Mouse (Mus musculus): ENCODE data around the gene Gpr152.

DNA sequence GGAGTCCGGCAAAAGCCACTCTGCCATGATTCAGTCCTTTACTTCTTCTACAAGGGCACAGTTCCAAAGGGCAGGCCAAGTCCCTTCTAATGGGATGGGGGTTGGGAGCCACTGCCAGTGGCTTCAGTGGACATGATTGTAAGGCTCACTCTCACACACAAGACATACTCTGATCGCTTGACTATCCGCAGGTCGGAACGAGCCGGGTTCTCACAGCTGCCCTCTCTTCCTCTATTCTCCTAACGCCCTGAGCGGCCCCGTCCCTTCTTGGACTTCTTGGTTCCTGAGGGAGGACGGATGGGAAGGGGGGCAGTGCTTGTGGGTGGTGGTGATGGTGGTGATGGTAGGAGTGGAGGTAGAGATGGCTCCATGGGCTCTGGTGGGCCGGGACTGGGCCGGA lies 17.2 kb downstream of the Gpr152 start:
- TF ChIP-seq CTCF (IDR thresholded peaks at IDR 0.05; ENCODE audit: low read depth) (no peak), EP300 (IDR thresholded peaks at IDR 0.05; ENCODE audit: low read depth) (no peak)

All from liver, postnatal 0 days (tissue).